Mouse (Mus musculus): ENCODE measurements at regions not wholly inside any gene's neighbourhood (a gene's known extent, or its start where the extent isn't known, plus 50 kb on each side); places are given as distances from the start of the nearest gene placed in this dataset.

GRCm38 (mm10) chr15:97188545-97188944, 58.4 kb upstream of the Pced1b start:
- DNase-seq (ENCODE audit: low spot score) (no peak), ATAC-seq (ENCODE audit: low FRiP score, low read depth) (no peak)

GRCm38 (mm10) chr15:97187831-97188230, 59.1 kb upstream of the Pced1b start:
- Histone ChIP-seq H3K4me3 (replicated peaks; ENCODE audit: low read length) (no peak overlapping the region), H3K27me3 (ENCODE audit: control insufficient read depth, insufficient read depth, low read length) (no peaks in the 10 kb centered on the region), H3K9me3 (ENCODE audit: control insufficient read depth, low read length) (no peaks in the 10 kb centered on the region), H3K4me1 (ENCODE audit: control insufficient read depth, insufficient read depth, low read length) (no peaks in the 10 kb centered on the region), H3K4me2 (replicated peaks; ENCODE audit: low read depth, low read length, severe bottlenecking) (no peak overlapping the region), H3K9ac (ENCODE audit: low read depth, low read length, severe bottlenecking) (no peak overlapping the region), H3K27ac (replicated peaks; ENCODE audit: low read depth, low read length) (no peak overlapping the region), H3K36me3 (ENCODE audit: control insufficient read depth, insufficient read depth, low read length) (no peaks in the 10 kb centered on the region)
- DNase-seq (ENCODE audit: low spot score): peak; percentile 81
- WGBS: 35% methylated on average over 3 of the region's 3 CpGs
- ATAC-seq (ENCODE audit: low FRiP score, low read depth): no peak
- TF ChIP-seq POLR2A (IDR thresholded peaks at IDR 0.05; ENCODE audit: borderline replicate concordance, extremely low read depth, insufficient read depth, insufficient read length): no peak

More at GRCm38 (mm10) chr15:97188545-97188944, 58.4 kb upstream of the Pced1b start:
- no peaks in the 10 kb centered on the region for H3K36me3 ChIP-seq (ENCODE audit: control insufficient read depth, insufficient read depth, low read length)
- no peak overlapping the region for H3K4me2 ChIP-seq (replicated peaks; ENCODE audit: low read depth, low read length, severe bottlenecking)
- no peaks in the 10 kb centered on the region for H3K9me3 ChIP-seq (ENCODE audit: control insufficient read depth, low read length)
- no peaks in the 10 kb centered on the region for H3K27me3 ChIP-seq (ENCODE audit: control insufficient read depth, insufficient read depth, low read length)
- no peak overlapping the region for H3K9ac ChIP-seq (ENCODE audit: low read depth, low read length, severe bottlenecking)
- no peak for TF ChIP-seq POLR2A (IDR thresholded peaks at IDR 0.05; ENCODE audit: borderline replicate concordance, extremely low read depth, insufficient read depth, insufficient read length)
- 84% methylated on average over 17 of the region's 17 CpGs for WGBS
- no peak overlapping the region for H3K4me3 ChIP-seq (replicated peaks; ENCODE audit: low read length)
- no peak overlapping the region for H3K27ac ChIP-seq (replicated peaks; ENCODE audit: low read depth, low read length)
- H3K4me1 ChIP-seq (ENCODE audit: control insufficient read depth, insufficient read depth, low read length): no peaks in the 10 kb centered on the region

DNA sequence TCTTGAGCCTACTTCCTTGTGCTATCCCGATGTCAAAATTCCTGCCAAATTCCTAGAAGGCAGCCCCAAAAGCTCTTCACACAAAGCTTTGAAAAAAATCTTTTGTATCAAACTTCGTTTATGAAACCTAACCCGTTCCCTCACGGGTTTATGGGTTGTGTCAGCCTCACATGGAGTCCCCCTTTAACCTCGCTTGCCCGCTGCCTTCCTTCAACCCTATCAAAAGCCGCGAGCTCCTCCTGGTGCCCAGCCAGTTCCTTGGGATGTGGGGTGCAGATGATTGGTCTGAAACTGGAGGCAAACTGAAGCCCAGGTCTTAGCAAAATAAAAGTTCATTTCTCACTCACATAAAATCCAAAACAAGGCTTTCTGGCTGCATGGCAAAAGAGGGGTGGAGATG, 60.9 kb upstream of the Pced1b start:
- Histone ChIP-seq H3K4me1 (ENCODE audit: control insufficient read depth, insufficient read depth, low read length) (no peaks in the 10 kb centered on the region), H3K4me3 (replicated peaks; ENCODE audit: low read length) (no peak overlapping the region), H3K9me3 (ENCODE audit: control insufficient read depth, low read length) (no peaks in the 10 kb centered on the region), H3K27me3 (ENCODE audit: control insufficient read depth, insufficient read depth, low read length) (no peaks in the 10 kb centered on the region), H3K27ac (replicated peaks; ENCODE audit: low read depth, low read length) (no peak overlapping the region), H3K9ac (ENCODE audit: low read depth, low read length, severe bottlenecking) (no peak overlapping the region), H3K4me2 (replicated peaks; ENCODE audit: low read depth, low read length, severe bottlenecking) (no peak overlapping the region), H3K36me3 (ENCODE audit: control insufficient read depth, insufficient read depth, low read length) (no peaks in the 10 kb centered on the region)
- peak; percentile 15 for DNase-seq (ENCODE audit: low spot score)
- TF ChIP-seq POLR2A (IDR thresholded peaks at IDR 0.05; ENCODE audit: borderline replicate concordance, extremely low read depth, insufficient read depth, insufficient read length): no peak
- 57% methylated on average over 8 of the region's 8 CpGs for WGBS
- peak; percentile 69; the same call in 1 of the 2 replicates for ATAC-seq (ENCODE audit: low FRiP score, low read depth)

DNA sequence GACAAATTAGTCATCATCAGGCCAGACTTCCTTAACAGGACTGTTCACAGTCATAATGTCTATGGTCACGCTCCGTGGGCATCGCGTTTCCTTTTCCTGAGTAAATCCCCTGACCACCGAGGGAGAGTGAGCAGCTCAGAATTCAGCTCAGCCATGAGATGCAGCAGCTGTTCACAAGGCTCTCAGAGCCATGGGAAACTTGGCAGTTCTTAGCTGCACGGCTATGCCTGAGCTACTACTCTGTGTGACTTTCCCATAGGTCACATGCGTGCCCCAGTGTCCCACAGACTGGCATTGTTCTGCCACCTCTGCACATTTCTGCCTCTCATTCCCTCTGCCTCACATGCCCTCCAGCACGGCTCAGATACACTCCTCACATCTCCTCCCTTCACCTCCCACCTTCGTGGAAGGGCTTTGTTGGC, 64.3 kb upstream of the Pced1b start:
- TF ChIP-seq POLR2A (IDR thresholded peaks at IDR 0.05; ENCODE audit: borderline replicate concordance, extremely low read depth, insufficient read depth, insufficient read length): no peak
- H3K4me3 ChIP-seq (replicated peaks; ENCODE audit: low read length): no peak overlapping the region

GRCm38 (mm10) chr15:97180970-97181669, 65.8 kb upstream of the Pced1b start:
- WGBS: 59% methylated on average over 9 of the region's 9 CpGs
- ATAC-seq (ENCODE audit: low FRiP score, low read depth): no peak

More for the DNA sequence above, 64.3 kb upstream of the Pced1b start:
- Histone ChIP-seq H3K36me3 (ENCODE audit: control insufficient read depth, insufficient read depth, low read length) (no peaks in the 10 kb centered on the region), H3K27me3 (ENCODE audit: control insufficient read depth, insufficient read depth, low read length) (no peaks in the 10 kb centered on the region), H3K9ac (ENCODE audit: low read depth, low read length, severe bottlenecking) (no peak overlapping the region), H3K9me3 (ENCODE audit: control insufficient read depth, low read length) (no peaks in the 10 kb centered on the region), H3K4me1 (ENCODE audit: control insufficient read depth, insufficient read depth, low read length) (no peaks in the 10 kb centered on the region), H3K27ac (replicated peaks; ENCODE audit: low read depth, low read length) (no peak overlapping the region), H3K4me2 (replicated peaks; ENCODE audit: low read depth, low read length, severe bottlenecking) (no peak overlapping the region)
- WGBS: 58% methylated on average over 9 of the region's 9 CpGs
- ATAC-seq (ENCODE audit: low FRiP score, low read depth) (peak; percentile 71), DNase-seq (ENCODE audit: low spot score) (peak; percentile 71)

More at GRCm38 (mm10) chr15:97180970-97181669, 65.8 kb upstream of the Pced1b start:
- DNase-seq (ENCODE audit: low spot score): peak; percentile 25
- Histone ChIP-seq H3K9ac (ENCODE audit: low read depth, low read length, severe bottlenecking) (no peak overlapping the region), H3K27me3 (ENCODE audit: control insufficient read depth, insufficient read depth, low read length) (no peaks in the 10 kb centered on the region), H3K4me2 (replicated peaks; ENCODE audit: low read depth, low read length, severe bottlenecking) (no peak overlapping the region), H3K4me1 (ENCODE audit: control insufficient read depth, insufficient read depth, low read length) (no peaks in the 10 kb centered on the region), H3K27ac (replicated peaks; ENCODE audit: low read depth, low read length) (no peak overlapping the region), H3K4me3 (replicated peaks; ENCODE audit: low read length) (no peak overlapping the region), H3K9me3 (ENCODE audit: control insufficient read depth, low read length) (no peaks in the 10 kb centered on the region), H3K36me3 (ENCODE audit: control insufficient read depth, insufficient read depth, low read length) (no peaks in the 10 kb centered on the region)
- TF ChIP-seq POLR2A (IDR thresholded peaks at IDR 0.05; ENCODE audit: borderline replicate concordance, extremely low read depth, insufficient read depth, insufficient read length): no peak

All from limb, embryonic 14.5 days (tissue).